Mouse (Mus musculus) liver, embryonic 14.5 days (tissue): Measurements from ENCODE around the gene Tex44.

ENCODE experiments used
- CTCF ChIP-seq: IDR thresholded peaks from 2 replicates; pipeline ENCODE4 v1.5.1; 2016; ENCODE audit warnings: antibody characterized with exemption, low read depth, control low read depth
- EP300 ChIP-seq: IDR thresholded peaks from 2 replicates; pipeline ENCODE4 v1.6.1; 2016; ENCODE audit warnings: antibody characterized with exemption, low read depth

DNA sequence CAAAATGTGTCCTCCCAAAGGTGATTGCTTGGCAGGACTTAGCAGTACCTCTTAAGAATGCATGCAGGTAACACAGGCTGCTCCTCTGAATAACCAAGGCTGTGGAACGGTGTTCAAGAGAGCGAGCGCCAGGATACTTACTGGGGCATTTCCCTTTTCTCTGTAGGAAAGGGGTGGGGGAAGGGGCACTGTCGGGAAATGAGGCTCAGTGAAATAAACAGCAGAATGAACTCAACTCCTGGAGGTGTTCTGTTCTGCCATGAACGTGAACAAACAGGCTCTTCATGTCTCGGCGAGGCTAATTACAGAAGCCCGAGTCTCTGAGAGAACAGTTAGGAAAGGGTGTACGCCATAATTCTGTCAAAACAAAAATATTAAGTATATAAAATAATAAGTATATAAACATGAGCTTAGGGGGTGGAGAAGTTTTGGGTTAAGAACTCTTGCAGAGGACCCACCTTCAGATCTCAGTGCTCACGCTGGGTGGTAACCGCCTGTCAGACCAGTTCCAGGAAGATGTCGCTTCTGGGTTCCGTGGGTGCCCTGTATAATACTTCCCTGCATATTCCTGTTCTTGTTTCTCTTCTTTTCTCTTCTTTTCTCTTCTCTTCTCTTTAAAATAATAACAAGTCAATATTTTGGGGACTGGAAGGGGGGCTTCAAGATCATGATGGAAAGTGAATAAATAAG lies 30.9 kb downstream of the Tex44 start:
- no peak for TF ChIP-seq CTCF
- TF ChIP-seq EP300, result no peak
